Mouse (Mus musculus): ENCODE data around the gene Rptor.

Gene Rptor

GRCm38 (mm10) chr11:119894634-119895033 lies 291.9 kb downstream of the Rptor start:
- DNase-seq (ENCODE audit: extremely low spot score, low spot score), result no peak

- DNase-seq (ENCODE audit: extremely low spot score, low spot score), result no peak
These were observed 294.3 kb downstream of the Rptor start for GRCm38 (mm10) chr11:119897041-119897440.

DNA sequence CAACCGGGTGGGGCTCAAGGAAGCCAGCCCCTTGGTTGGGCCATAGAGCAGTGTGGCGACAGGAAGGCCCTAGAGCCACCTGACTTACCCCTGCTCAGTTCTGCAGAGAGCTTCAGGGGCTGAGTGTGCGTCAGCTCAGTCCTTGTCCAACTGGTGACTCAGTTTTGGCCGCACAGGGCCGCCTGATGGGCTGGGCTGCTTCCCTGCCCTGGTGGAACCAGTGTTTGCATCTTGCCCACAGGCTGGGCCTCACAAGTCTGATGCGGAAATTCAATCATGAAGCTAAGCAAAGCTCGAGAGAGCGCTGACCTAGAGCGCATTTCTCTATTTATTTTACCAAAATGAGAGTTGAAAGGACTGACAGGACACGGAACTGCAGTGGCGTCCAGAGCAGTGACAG lies 296.3 kb downstream of the Rptor start:
- DNase-seq (ENCODE audit: extremely low spot score, low spot score), result no peak

- no peak for DNase-seq (ENCODE audit: extremely low spot score, low spot score)
These were observed 298.5 kb downstream of the Rptor start for GRCm38 (mm10) chr11:119901174-119901573.

GRCm38 (mm10) chr11:119902891-119903290 lies 300.2 kb downstream of the Rptor start:
- DNase-seq (ENCODE audit: extremely low spot score, low spot score), result no peak

DNA sequence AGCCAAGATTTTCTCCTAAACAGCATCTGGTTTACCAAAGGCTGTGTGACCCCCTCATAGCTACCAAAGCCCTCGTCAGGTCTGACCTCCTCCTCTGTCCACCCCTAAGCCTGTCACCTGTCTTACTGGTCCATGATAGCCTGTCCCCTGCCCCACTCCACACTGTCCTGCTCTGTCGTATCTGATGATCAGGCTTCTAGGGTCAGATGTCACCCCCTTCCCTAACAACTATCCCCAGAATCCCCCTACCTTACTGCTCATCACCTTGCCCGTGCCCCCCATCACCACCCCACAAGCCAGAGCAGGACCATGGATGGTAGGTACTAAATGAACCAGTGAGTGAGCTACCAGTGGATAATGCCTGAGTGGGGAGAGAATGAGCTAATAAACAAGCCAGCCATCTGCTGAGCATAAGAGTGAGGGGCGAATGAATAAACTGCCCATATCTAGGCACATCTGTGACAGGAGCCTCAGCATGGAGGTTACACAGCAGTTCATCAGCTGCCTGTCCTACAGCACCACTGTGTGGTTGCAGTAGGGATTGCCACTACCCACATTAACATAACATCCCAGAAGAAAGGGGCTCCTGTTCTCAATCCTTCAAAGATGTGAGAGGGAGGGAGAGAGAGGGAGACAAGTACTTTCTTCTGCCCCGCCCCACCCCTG lies 302.0 kb downstream of the Rptor start:
- DNase-seq (ENCODE audit: extremely low spot score, low spot score), result peak; percentile 71

- DNase-seq (ENCODE audit: extremely low spot score, low spot score), result no peak
These were observed 303.1 kb downstream of the Rptor start for GRCm38 (mm10) chr11:119905794-119906193.

GRCm38 (mm10) chr11:119907006-119907650 lies 304.4 kb downstream of the Rptor start:
- no peak for DNase-seq (ENCODE audit: extremely low spot score, low spot score)

- DNase-seq (ENCODE audit: extremely low spot score, low spot score), result no peak
These were observed 305.0 kb downstream of the Rptor start for GRCm38 (mm10) chr11:119907711-119908110.

GRCm38 (mm10) chr11:119909436-119909835 lies 306.7 kb downstream of the Rptor start:
- peak; percentile 82 for DNase-seq (ENCODE audit: extremely low spot score, low spot score)

DNA sequence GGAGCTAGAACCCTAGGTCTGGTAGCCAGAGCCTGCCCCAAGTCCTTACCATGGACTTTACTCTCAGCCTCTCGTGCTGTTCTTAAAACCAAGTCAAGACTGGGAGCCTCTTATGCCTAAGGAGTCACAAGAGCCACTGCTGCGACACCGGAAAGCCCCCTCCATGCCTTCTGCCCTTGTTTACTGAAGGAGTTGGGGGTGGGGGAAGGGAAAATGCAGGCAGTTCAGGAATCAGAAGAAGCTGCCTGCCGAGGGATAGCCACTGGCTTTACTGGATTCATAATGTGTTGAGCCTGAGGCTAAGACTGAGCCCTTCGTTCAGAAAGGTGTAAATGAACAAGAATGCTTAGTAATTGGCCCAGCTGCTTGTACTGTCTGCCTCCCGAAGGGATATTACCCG lies 310.1 kb downstream of the Rptor start:
- no peak for DNase-seq (ENCODE audit: extremely low spot score, low spot score)

DNA sequence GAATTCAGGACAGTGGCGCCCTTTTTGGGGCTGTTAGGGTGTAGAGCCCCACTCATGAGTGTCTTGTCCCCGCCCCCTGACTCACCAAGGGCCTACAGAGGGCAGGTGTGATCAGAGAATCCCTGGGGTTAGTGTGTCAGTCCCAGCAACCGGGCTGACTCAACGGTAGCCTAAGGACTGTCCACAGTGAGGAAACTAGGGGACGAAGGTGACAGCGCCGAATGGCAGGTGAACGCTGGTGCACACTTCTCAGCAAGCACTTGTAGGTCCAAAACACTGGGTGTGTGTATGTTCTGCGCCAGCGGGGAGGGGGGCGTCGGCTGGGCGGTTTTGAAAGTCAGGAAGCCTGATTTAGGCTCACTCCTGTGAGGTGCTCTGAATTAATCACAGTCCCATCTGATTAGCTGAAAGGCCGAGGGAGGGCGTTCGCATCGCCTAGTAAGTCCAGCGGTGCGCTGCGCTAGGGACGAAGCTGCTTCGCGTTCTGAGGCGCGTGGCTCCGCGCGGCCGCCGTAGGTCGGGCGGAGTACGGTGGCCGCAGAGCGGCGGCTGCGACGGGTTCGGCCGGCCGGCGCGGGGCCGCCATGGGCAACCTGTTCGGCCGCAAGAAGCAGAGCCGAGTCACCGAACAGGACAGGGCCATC lies 310.7 kb downstream of the Rptor start, which contains the start of gene Chmp6:
Chmp6 (plus strand) TSS at position 151 of the 644 bp plus-strand sequence.
- peak; percentile 90 for DNase-seq (ENCODE audit: extremely low spot score, low spot score)

GRCm38 (mm10) chr11:119913935-119914314 lies 311.2 kb downstream of the Rptor start:
- no peak for DNase-seq (ENCODE audit: extremely low spot score, low spot score)

- no peak for DNase-seq (ENCODE audit: extremely low spot score, low spot score)
These were observed 311.7 kb downstream of the Rptor start for GRCm38 (mm10) chr11:119914381-119914780.

DNA sequence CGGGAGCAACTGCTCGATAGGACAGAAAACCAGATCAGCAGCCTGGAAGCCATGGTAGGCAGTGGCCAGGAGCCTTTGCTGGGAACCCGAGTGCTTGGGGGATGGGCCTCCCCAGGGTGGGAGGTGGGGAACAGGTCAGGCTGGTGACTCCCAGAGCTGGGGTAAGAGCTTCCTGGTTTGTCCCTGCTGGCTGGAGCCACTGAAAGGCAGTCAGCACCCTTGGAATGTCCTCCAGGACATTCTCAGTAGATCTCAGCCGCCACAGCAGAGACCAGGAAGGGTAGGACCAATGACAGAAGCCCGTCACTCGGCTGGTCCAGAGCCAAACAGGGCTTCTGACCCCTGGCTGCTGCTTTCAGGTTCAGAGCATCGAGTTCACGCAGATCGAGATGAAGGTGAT lies 313.0 kb downstream of the Rptor start:
- DNase-seq (ENCODE audit: extremely low spot score, low spot score), result no peak

GRCm38 (mm10) chr11:119916102-119916790 lies 313.5 kb downstream of the Rptor start:
- DNase-seq (ENCODE audit: extremely low spot score, low spot score), result no peak

- no peak for DNase-seq (ENCODE audit: extremely low spot score, low spot score)
These were observed 314.2 kb downstream of the Rptor start for GRCm38 (mm10) chr11:119916834-119917469.

GRCm38 (mm10) chr11:119918521-119918920 lies 315.8 kb downstream of the Rptor start:
- DNase-seq (ENCODE audit: extremely low spot score, low spot score), result no peak

DNA sequence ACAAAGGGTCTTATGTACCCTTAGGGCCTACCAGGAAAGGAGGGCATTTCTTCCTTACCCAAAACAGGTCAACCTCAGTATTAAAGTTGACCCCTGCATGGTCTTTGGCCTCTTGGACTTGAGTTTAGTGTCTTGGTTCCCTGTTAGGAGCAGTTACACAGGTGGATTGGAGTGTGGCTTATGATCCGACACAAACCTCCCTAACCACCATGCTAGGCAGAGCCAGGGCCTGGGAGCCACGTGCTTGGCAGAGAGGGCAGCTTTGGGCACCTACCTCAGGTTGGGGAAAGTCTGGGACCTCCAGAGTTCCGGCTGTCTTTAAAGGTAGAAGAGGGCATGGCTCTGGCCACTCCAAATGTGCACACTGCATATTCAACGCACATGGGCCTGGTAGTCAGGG lies 316.7 kb downstream of the Rptor start:
- no peak for DNase-seq (ENCODE audit: extremely low spot score, low spot score)

- peak; percentile 75 for DNase-seq (ENCODE audit: extremely low spot score, low spot score)
These were observed 317.2 kb downstream of the Rptor start for GRCm38 (mm10) chr11:119919897-119920296.

GRCm38 (mm10) chr11:119920668-119921067 lies 318.0 kb downstream of the Rptor start:
- DNase-seq (ENCODE audit: extremely low spot score, low spot score), result no peak

Measured in neural tube, embryonic 10.5 days (tissue).